Mouse (Mus musculus) liver, embryonic 14.5 days (tissue): Measurements from ENCODE around the gene Ripor3.

Experiments
- CTCF ChIP-seq: IDR thresholded peaks from 2 replicates; pipeline ENCODE4 v1.5.1; 2016; ENCODE audit warnings: antibody characterized with exemption, low read depth, control low read depth
- EP300 ChIP-seq: IDR thresholded peaks from 2 replicates; pipeline ENCODE4 v1.6.1; 2016; ENCODE audit warnings: antibody characterized with exemption, low read depth

- TF ChIP-seq EP300: no peak
- no peak for TF ChIP-seq CTCF
These were observed 7.0 kb downstream of the Ripor3 start for GRCm38 (mm10) chr2:168003431-168003830.
